Mouse (Mus musculus) spleen, adult 2 months (tissue): ENCODE data around the gene Prkg1. TPM values are rescaled to one million over a fixed set of nuclear protein-coding genes. Genes with fewer than 3 reads are reported as not detected.

Experiments used
- DNase-seq, 2 experiments: peaks; one replicate each; pipeline versions ENCODE4 v3.0.0 to v3.0.0-alpha.2; 2012 to 2021; ENCODE audit warnings: low spot score in 2 of 2, low read depth in 1 of 2
- H3K27ac ChIP-seq: fragments of 200-500 bp; 2 replicates; pipeline ENCODE4 v1.5.1; 2012; ENCODE audit warnings: low read length, inconsistent platforms; ENCODE audit not compliant: insufficient read depth
- H3K27me3 ChIP-seq: fragments of 200-500 bp; 2 replicates; pipeline ENCODE4 v1.6.1; 2012; ENCODE audit warnings: mild to moderate bottlenecking, moderate library complexity, low read length, inconsistent platforms; ENCODE audit not compliant: control insufficient read depth, insufficient read depth
- H3K36me3 ChIP-seq: fragments of 200-500 bp; 2 replicates; pipeline ENCODE4 v1.6.1; 2012; ENCODE audit warnings: mild to moderate bottlenecking, low read length, inconsistent platforms; ENCODE audit not compliant: control insufficient read depth, insufficient read depth
- H3K4me1 ChIP-seq: fragments of 200-500 bp; 2 replicates; pipeline ENCODE4 v1.6.1; 2011; ENCODE audit warnings: inconsistent platforms; ENCODE audit not compliant: control insufficient read depth, insufficient read depth, insufficient read length
- H3K4me3 ChIP-seq: fragments of 200-500 bp; 2 replicates; pipeline ENCODE4 v1.5.1; 2011; ENCODE audit warnings: mild to moderate bottlenecking, inconsistent platforms; ENCODE audit not compliant: insufficient read depth, insufficient read length; ENCODE audit errors: extremely low read depth
- CTCF ChIP-seq: fragments of 200-500 bp; IDR thresholded peaks from 2 replicates; pipeline ENCODE4 v1.5.1; 2011; ENCODE audit warnings: mild to moderate bottlenecking, inconsistent platforms; ENCODE audit not compliant: insufficient read depth, insufficient read length, insufficient replicate concordance; ENCODE audit errors: extremely low read depth
- POLR2A ChIP-seq: fragments of 200-500 bp; IDR thresholded peaks from 2 replicates; pipeline ENCODE4 v1.6.1; 2011; ENCODE audit warnings: low read depth, low read length, inconsistent platforms
- WGBS: fragments of 180-500 bp; shearing (Covaris S2); methylation state at CpG from one replicate; pipeline ENCODE4 v1.1.7; 2018; 5-methylcytosine and 5-hydroxymethylcytosine counted together
- polyA plus RNA-seq: library from polyadenylated mRNA; depleted of rRNA; stranded (reverse); fragments of >200 nt; gene quantifications from 2 replicates; pipeline ENCODE4 v1.2.3, GENCODE M21; 2012

Gene Prkg1
- polyA plus RNA-seq, 1 experiment, result 0.33 TPM

DNA sequence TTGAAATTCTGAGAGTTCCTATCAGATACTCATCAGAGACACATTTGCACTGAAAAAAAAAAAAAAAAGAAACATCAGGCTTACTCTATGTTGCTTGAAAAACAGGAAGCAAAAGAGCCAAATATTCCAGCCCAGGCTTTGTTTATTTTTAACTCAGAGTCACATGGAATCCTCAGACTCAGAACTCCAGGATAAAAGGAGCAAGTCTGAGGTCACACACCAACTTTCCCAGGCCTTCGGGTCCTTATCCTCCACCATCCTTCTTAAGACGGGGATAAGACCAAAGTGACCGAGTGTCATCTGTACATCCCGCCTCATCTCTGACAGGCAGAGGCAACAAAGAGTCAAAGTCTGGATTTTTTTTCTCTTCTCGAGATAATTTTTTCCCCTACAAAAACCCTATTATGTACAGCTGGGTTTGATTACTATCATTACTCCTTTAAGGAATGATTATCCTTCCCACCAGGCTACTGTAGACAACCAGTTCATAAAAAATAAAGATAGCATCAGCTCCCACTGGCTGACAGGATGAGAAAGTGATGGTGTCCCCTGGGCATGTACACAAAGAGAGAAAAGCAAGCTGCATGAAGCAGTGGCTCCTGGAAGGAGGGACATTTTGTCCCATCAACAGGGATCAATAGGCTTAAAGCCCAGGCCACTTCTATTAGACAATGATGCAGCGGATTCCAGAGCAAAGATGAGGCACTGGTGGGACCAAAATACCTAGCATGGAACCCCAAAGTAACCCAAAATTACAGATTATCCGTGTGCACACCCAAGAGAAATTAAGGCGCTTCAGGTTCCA is 21.4 kb downstream of the Prkg1 start:
- Histone ChIP-seq H3K4me3 (no peak overlapping the region), H3K36me3 (no peaks in the 10 kb centered on the region), H3K4me1 (no peaks in the 10 kb centered on the region), H3K27ac (no peak overlapping the region), H3K27me3 (no peaks in the 10 kb centered on the region)
- no peak for TF ChIP-seq CTCF
- TF ChIP-seq POLR2A, result no peak
- no peak for DNase-seq
- 84% methylated on average over 8 of the region's 8 CpGs for WGBS

DNA sequence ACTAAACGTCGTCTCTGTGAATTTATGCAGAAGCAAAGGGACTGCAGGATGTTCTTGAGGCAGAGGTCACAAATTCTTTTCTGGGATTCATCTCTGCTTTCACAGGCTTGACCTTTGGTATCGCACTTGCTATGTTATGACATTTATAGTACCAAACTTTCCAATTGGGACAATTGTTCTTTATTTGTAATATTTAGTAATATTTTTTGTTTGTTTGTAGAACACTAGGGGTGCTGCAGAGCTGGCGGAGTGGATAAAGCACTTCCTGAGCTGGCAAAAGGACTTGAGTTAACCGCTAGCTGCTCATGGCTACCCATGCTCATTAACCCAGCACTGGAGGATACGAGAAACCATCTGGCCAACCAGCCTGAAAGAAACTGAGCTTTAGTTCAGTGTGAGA is 49.9 kb downstream of the Prkg1 start:
- no peaks in the 10 kb centered on the region for H3K36me3 ChIP-seq
- H3K27me3 ChIP-seq, result no peaks in the 10 kb centered on the region
- TF ChIP-seq POLR2A (no peak), CTCF (no peak)
- no peak for DNase-seq
- no peaks in the 10 kb centered on the region for H3K4me1 ChIP-seq
- no peak overlapping the region for H3K4me3 ChIP-seq
- 92% methylated on average over 6 of the region's 6 CpGs for WGBS
- no peak overlapping the region for H3K27ac ChIP-seq

DNA sequence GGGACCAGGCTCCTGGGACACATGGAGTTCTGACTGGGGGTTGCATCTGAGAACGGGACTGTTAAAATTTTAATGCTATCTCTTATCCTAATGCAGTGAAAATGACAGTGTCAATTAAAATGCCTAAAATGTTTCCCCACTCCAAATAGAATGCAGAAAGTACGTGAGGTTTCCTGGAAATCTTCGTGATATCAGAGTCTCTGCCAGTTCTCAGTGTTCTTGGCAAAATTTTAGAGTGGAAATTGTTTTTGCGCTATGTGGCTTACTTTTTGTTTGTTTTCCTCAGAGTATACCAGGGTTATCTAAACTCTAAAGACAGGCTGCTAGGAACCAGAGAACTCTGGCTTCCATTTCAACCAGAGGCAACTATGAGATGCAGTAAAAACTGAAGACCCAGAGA is 50.4 kb downstream of the Prkg1 start:
- no peak for TF ChIP-seq CTCF
- TF ChIP-seq POLR2A, result no peak
- no peaks in the 10 kb centered on the region for H3K36me3 ChIP-seq
- no peaks in the 10 kb centered on the region for H3K4me1 ChIP-seq
- H3K4me3 ChIP-seq, result no peak overlapping the region
- WGBS, result 87% methylated on average over 4 of the region's 4 CpGs
- no peaks in the 10 kb centered on the region for H3K27me3 ChIP-seq
- H3K27ac ChIP-seq, result no peak overlapping the region
- no peak for DNase-seq

DNA sequence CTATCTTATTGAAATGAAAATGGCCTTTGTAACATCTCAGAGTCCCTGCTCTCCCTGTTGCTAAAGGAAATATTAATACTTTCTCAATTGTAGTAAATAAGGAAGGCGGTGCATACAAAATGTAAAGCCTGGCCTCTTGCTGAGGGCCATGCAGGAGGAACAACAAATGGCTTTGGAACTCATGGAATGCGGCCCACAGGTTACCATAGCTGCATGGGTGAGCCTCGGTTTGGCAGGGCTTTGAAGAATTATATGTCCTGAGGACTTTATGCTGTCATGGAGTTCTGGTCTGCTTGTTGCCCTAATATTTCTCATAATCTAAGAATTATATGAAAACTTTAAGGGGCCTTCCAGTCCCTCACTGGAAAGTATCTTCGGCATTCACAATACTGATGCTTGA is 51.5 kb downstream of the Prkg1 start:
- 90% methylated on average over 4 of the region's 4 CpGs for WGBS
- H3K4me3 ChIP-seq, result no peak overlapping the region
- no peak for DNase-seq
- TF ChIP-seq POLR2A (no peak), CTCF (no peak)
- H3K4me1 ChIP-seq, result no peaks in the 10 kb centered on the region
- H3K27ac ChIP-seq, result no peak overlapping the region
- no peaks in the 10 kb centered on the region for H3K36me3 ChIP-seq
- no peaks in the 10 kb centered on the region for H3K27me3 ChIP-seq

DNA sequence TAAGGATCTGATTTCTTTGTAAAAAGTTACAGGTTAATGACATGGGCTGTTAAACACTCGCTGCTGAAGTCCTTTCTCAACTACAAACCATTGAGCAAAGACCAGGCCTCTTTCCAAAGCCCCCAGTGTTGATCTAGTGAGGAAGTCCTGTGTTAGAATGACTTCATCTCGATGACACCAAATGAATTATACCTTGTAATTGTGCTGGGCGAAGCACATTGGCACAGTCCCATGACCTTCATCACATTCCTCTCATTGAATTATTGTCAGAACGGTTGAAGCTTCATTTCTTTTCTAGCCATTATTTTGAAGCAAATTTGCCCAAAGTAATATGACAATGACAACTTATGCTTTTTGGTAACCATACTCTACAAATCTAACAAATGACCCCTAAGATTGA is 54.5 kb downstream of the Prkg1 start:
- no peak overlapping the region for H3K4me3 ChIP-seq
- H3K36me3 ChIP-seq, result no peaks in the 10 kb centered on the region
- no peak overlapping the region for H3K27ac ChIP-seq
- H3K27me3 ChIP-seq, result no peaks in the 10 kb centered on the region
- WGBS, result 82% methylated on average over 4 of the region's 4 CpGs
- H3K4me1 ChIP-seq, result no peaks in the 10 kb centered on the region
- DNase-seq, result no peak
- TF ChIP-seq CTCF, result no peak

DNA sequence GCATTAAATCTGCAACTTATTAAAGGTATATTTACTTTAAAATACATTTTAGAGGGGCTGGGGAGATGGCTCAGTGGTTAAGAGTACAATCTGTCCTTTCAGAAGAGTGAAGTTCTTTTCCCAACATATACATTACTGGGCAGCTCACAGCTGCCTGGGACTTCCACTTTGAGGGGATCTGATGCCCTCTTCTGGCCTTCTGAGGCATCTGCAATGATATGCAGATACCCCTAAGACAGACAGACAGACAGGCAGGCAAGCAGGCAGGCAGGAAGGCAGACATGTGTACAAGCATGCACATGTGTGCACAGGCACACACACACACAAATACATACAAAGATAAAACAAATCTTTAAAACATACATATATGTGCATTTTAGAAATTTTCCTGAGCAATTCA is 60.8 kb downstream of the Prkg1 start:
- Histone ChIP-seq H3K27me3 (no peaks in the 10 kb centered on the region), H3K4me3 (no peak overlapping the region), H3K27ac (no peak overlapping the region), H3K4me1 (no peaks in the 10 kb centered on the region), H3K36me3 (no peaks in the 10 kb centered on the region)
- TF ChIP-seq CTCF (no peak), POLR2A (no peak)
- no peak for DNase-seq

DNA sequence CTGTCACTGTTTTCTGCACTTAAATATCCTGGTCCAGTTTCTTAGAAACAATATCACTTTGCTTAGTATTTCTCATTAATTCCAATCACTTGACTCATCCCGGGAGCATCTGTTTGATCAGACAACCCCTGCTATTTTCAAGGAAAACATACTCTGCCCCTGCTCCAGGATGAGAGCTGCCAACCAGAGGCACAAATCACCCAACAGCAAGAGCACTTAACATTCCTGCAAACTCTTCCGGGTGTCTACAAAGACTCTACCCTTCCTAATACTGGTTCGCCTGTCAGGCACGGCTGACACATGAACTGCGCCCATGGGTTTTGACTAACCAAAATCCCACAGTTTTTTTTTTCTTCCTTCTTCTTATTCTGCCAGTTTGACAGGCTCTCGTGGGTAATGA is 65.9 kb downstream of the Prkg1 start:
- Histone ChIP-seq H3K27me3 (no peaks in the 10 kb centered on the region), H3K4me1 (no peaks in the 10 kb centered on the region), H3K4me3 (no peak overlapping the region), H3K36me3 (no peaks in the 10 kb centered on the region), H3K27ac (no peak overlapping the region)
- WGBS, result 67% methylated on average over 6 of the region's 6 CpGs
- DNase-seq, result no peak
- no peak for TF ChIP-seq CTCF
- TF ChIP-seq POLR2A, result no peak
